Mouse (Mus musculus) C2C12 (cell line): ENCODE measurements around the gene Syngr1.

ENCODE experiments used
- CEBPB ChIP-seq: IDR thresholded peaks from one replicate; pipeline ENCODE4 v1.6.1; 2011; ENCODE audit warnings: low read depth, mild to moderate bottlenecking, control low read depth, moderate library complexity
- CTCF ChIP-seq: IDR thresholded peaks from one replicate; pipeline ENCODE4 v1.5.1; 2011; ENCODE audit not compliant: control insufficient read depth, insufficient read depth, insufficient read length
- FOSL1 ChIP-seq: IDR thresholded peaks from one replicate; pipeline ENCODE4 v1.8.0; 2011; ENCODE audit warnings: mild to moderate bottlenecking, low read length; ENCODE audit not compliant: poor library complexity, insufficient read depth, severe bottlenecking
- MAX ChIP-seq: IDR thresholded peaks from one replicate; pipeline ENCODE4 v1.6.1; 2011; ENCODE audit warnings: mild to moderate bottlenecking, control low read depth
- MYOD1 ChIP-seq: IDR thresholded peaks from one replicate; pipeline ENCODE4 v1.6.1; 2011; ENCODE audit warnings: low read depth; ENCODE audit not compliant: control insufficient read depth, insufficient read length
- MYOG ChIP-seq: IDR thresholded peaks from one replicate; pipeline ENCODE4 v1.6.1; 2011; ENCODE audit not compliant: control insufficient read depth, insufficient read length; ENCODE audit errors: extremely low read depth
- USF1 ChIP-seq: IDR thresholded peaks from one replicate; pipeline ENCODE4 v1.6.1; 2011; ENCODE audit warnings: low read depth, mild to moderate bottlenecking, control low read depth, moderate library complexity

DNA sequence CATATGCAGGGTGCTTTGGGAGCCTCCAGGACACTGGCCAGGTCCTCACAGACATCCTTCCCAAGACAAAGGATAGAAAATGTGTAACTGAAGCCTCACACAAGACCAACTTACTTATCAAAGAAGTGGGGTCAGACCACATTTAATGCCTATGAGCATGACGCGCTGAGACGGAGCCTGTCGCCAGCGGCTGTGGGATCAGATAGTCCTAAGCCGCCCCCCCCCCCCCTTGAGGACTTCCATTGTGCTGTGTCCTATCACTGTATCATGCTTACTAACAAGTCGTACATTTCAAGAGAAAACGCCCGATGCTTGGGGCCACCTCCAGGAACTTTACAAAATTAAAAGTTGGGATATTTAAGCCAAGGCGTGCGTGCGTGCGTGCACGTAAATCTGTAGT is 56.0 kb downstream of the Syngr1 start:
- TF ChIP-seq CTCF (no peak), MYOD1 (no peak), MAX (no peak), USF1 (no peak), MYOG (no peak), FOSL1 (no peak), CEBPB (no peak)
